Mouse (Mus musculus) lung, adult 2 months (tissue): ENCODE measurements at regions not wholly inside any gene's neighbourhood (a gene's known extent, or its start where the extent isn't known, plus 50 kb on each side); places are given as distances from the start of the nearest gene placed in this dataset.

ENCODE experiments used
- CTCF ChIP-seq: fragments of 200-500 bp; IDR thresholded peaks from 2 replicates; pipeline ENCODE4 v1.5.1; 2011; ENCODE audit warnings: mild to moderate bottlenecking, low read length, control low read depth; ENCODE audit not compliant: insufficient read depth
- POLR2A ChIP-seq: fragments of 200-500 bp; IDR thresholded peaks from 2 replicates; pipeline ENCODE4 v1.6.1; 2011; ENCODE audit warnings: low read depth, mild to moderate bottlenecking, control low read depth, low read length, borderline replicate concordance; ENCODE audit errors: extremely low read depth

DNA sequence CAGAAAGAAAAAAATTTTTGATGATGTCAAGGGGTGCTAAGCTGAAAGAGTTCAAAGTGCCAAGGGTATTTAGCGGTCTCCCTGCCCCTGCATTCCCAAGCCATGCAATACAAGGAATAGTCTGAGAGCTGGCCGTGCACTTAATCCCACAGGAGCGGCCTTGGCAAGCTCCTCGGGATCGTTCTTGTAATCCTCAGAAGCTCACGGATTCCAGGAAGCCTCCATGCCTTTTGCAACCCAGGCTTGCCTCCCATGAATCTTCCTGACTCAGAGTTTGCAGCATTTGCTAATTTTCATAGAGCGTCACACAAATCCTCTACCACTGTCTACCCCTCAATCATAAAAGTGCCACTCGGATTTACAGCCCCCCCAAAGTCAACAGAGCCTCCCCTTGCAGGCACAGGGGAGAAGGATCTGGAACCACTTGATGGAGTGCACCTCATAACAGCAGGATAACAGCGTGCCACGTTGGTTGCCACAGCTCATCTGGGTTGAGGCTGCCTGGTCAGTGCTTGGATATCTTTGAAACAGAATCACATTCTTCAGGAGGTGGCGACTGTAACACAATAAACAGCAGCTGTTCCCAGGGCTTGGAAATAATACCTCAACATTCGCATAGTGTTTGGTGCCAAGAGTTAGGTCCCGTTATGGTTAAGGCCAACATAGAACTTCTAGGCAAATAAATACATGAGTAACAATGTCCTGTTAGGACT lies 281.0 kb upstream of the Runx1 start:
- TF ChIP-seq CTCF = no peak
- TF ChIP-seq POLR2A = no peak
